Mouse (Mus musculus) heart, embryonic 15.5 days (tissue): ENCODE measurements around the gene Hbq1b. TPM values are rescaled to one million over a fixed set of nuclear protein-coding genes. Genes with fewer than 3 reads are reported as not detected.

Experiments
- ATAC-seq: fragments of 200-750 bp; cut with Nextera tagmentation; replicated peaks from 2 replicates; pipeline ENCODE4 v1.8.0; 2017; ENCODE audit warnings: low read depth, moderate TSS enrichment; ENCODE audit not compliant: insufficient number of reproducible peaks, insufficient read depth, low FRiP score
- H3K27ac ChIP-seq: fragments of 300-500 bp; sonication (generic); 2 replicates; pipeline ENCODE4 v1.5.1; 2015; ENCODE audit warnings: mild to moderate bottlenecking, inconsistent platforms
- H3K27me3 ChIP-seq: fragments of 300-500 bp; sonication (generic); 2 replicates; pipeline ENCODE4 v1.6.1; 2015; ENCODE audit warnings: inconsistent platforms
- H3K36me3 ChIP-seq: fragments of 300-500 bp; sonication (generic); 2 replicates; pipeline ENCODE4 v1.6.1; 2015; ENCODE audit warnings: mild to moderate bottlenecking, inconsistent platforms
- H3K4me1 ChIP-seq: fragments of 300-500 bp; sonication (generic); replicated peaks from 2 replicates; pipeline ENCODE4 v1.6.1; 2015; ENCODE audit warnings: inconsistent platforms
- H3K4me2 ChIP-seq: fragments of 300-500 bp; sonication (generic); 2 replicates; pipeline ENCODE4 v1.6.1; 2015; ENCODE audit warnings: inconsistent platforms, mild to moderate bottlenecking, moderate library complexity
- H3K4me3 ChIP-seq: fragments of 300-500 bp; sonication (generic); 2 replicates; pipeline ENCODE4 v1.5.1; 2015; ENCODE audit warnings: mild to moderate bottlenecking, inconsistent platforms
- H3K9ac ChIP-seq: fragments of 300-500 bp; sonication (generic); 2 replicates; pipeline ENCODE4 v1.6.1; 2015; ENCODE audit warnings: mild to moderate bottlenecking, inconsistent platforms
- H3K9me3 ChIP-seq: fragments of 300-500 bp; sonication (generic); replicated peaks from 2 replicates; pipeline ENCODE4 v1.6.1; 2016; ENCODE audit warnings: inconsistent platforms
- WGBS: fragments of 180-500 bp; shearing (Covaris S2); methylation state at CpG from one replicate; pipeline ENCODE4 v1.1.7; 2015; ENCODE audit warnings: mixed read lengths; 5-methylcytosine and 5-hydroxymethylcytosine counted together
- polyA plus RNA-seq: library from polyadenylated mRNA; unstranded; fragments of >200 nt; fragmentation: Nextera tagmentation; extraction: Ambion mirVana; gene quantifications from 2 replicates; pipeline ENCODE4 v1.2.1, GENCODE M21; 2015

Hbq1b gene
- polyA plus RNA-seq, 1 experiment from 2014 or later: 3.1 TPM

GRCm38 (mm10) chr11:32303455-32303854, 16.7 kb downstream of the Hbq1b start:
- Histone ChIP-seq H3K9me3 (no peaks in the 10 kb centered on the region), H3K4me1 (0 out of 2 replicates have a peak, but pooled peaks cover 2% of the 10 kb centered on the region), H3K27me3 (peaks cover 21% of the 10 kb centered on the region), H3K4me3 (no peak overlapping the region), H3K4me2 (no peak overlapping the region), H3K9ac (no peak overlapping the region), H3K36me3 (no peaks in the 10 kb centered on the region), H3K27ac (no peak overlapping the region)
- no peak for ATAC-seq
- WGBS: 69% methylated on average over 1 of the region's 1 CpGs

- 74% methylated on average over 1 of the region's 1 CpGs for WGBS
- Histone ChIP-seq H3K27ac (no peak overlapping the region), H3K4me1 (peaks cover 3% of the 10 kb centered on the region; the same call in 1 of the 2 replicates), H3K4me3 (no peak overlapping the region), H3K9ac (no peak overlapping the region), H3K4me2 (no peak overlapping the region), H3K9me3 (no peaks in the 10 kb centered on the region), H3K27me3 (peaks cover 11% of the 10 kb centered on the region; the same call in 1 of the 2 replicates), H3K36me3 (no peaks in the 10 kb centered on the region)
- no peak for ATAC-seq
These were observed 20.2 kb downstream of the Hbq1b start for GRCm38 (mm10) chr11:32307006-32307405.

DNA sequence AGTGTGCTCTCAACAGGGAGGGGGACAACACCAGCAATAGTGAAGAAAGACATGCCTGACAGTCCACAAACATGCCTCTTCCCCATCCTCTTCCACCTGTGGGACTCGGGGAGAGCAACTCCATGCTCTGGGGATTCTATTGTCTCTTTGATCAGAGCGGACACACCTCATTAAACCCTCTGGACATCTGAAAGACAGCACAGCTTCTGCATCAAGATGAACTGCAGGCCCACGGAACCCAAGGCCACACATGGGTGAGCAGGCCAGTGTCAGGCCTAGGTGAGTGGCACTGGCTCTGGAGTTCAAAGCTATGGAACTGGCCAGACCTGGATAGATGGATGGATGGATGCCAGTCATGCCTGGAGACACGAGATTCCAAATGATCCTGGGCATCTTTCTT, 22.7 kb downstream of the Hbq1b start:
- Histone ChIP-seq H3K4me1 (peaks cover 3% of the 10 kb centered on the region), H3K36me3 (no peaks in the 10 kb centered on the region), H3K27me3 (peaks cover 7% of the 10 kb centered on the region; the same call in 1 of the 2 replicates), H3K27ac (no peak overlapping the region), H3K4me2 (no peak overlapping the region), H3K9me3 (no peaks in the 10 kb centered on the region), H3K9ac (no peak overlapping the region), H3K4me3 (no peak overlapping the region)
- 66% methylated on average over 4 of the region's 4 CpGs for WGBS
- no peak for ATAC-seq

DNA sequence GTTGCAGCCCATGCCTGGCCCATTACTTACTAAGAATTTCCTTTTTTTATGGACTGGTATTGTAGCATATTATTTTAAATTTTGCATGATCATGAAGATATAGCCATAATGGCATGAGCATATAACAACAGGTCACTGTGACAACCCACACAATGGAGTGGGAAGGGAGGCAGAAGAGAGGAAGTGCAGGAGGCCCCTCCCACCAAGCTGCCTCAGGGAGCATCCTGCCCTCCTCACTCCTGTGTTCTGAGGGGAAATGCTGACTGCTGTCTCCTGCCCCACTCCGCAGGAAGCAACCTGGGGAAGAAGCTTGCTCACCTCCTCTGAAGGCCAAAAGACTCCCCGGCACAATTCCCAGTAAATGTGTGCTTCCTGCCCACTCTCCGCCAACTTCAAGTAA, 23.2 kb downstream of the Hbq1b start:
- no peak for ATAC-seq
- peaks cover 3% of the 10 kb centered on the region for H3K4me1 ChIP-seq
- no peak overlapping the region for H3K9ac ChIP-seq
- H3K9me3 ChIP-seq: no peaks in the 10 kb centered on the region
- H3K27ac ChIP-seq: no peak overlapping the region
- H3K4me2 ChIP-seq: no peak overlapping the region
- H3K36me3 ChIP-seq: no peaks in the 10 kb centered on the region
- no peak overlapping the region for H3K4me3 ChIP-seq
- H3K27me3 ChIP-seq: peaks cover 7% of the 10 kb centered on the region; the same call in 1 of the 2 replicates
- 65% methylated on average over 3 of the region's 3 CpGs for WGBS

DNA sequence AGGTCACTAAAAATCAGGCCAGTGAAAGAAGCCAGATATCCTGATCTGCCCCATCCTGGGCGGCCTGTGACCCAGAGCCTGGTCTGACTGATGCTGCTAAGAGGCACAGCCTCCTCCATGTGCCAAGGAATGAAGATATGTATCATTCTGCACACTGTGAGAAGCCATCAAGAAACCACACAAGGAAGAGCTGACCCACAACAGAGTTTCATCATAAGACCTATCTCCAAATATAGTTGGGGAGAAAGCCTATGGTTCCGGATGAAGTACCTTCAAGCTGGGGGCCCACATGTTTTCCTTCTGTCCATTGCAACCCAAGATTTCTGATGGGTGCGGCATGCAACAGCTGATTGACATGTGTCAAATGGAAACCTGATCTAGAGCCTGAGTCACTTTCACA, 29.2 kb downstream of the Hbq1b start:
- Histone ChIP-seq H3K9me3 (no peaks in the 10 kb centered on the region), H3K27ac (no peak overlapping the region), H3K4me2 (no peak overlapping the region), H3K4me1 (no peaks in the 10 kb centered on the region; the same call in 1 of the 2 replicates), H3K9ac (no peak overlapping the region), H3K27me3 (peaks cover 6% of the 10 kb centered on the region; the same call in 1 of the 2 replicates), H3K36me3 (no peaks in the 10 kb centered on the region), H3K4me3 (no peak overlapping the region)
- no peak for ATAC-seq
- WGBS: 82% methylated on average over 3 of the region's 3 CpGs

DNA sequence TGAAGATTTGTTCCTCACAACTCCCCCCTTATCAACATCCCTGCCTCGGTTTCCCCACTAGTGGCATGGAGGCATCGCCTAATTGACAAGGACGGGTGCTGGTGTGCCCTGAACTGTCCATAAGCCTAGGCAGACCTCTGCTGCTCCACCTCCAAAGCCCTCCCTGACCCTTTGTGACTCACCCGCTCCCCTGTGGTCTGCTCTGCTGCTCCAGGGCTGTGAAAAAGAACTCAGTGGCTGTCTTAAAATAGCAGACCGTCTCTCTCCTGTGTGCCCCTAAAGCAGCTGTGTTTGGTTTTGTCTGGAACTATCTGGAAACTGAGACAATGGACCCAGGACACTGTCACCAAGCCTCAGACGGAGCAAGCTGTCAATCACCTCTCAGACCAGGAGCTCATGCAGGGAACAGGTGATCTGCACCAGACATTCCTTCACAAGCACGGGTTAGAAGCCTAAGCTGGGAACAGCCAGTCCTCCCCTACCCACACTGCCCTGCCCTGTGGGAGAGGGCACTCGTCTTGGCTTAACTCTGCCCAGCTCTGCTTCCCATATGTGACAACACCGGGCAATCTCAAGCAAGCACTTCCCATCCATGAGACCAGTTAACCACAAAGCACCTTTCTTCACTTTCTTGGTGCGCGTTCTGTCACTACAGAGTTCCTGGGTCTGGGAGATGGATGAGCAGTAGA, 33.9 kb downstream of the Hbq1b start:
- 58% methylated on average over 11 of the region's 11 CpGs for WGBS
- Histone ChIP-seq H3K9me3 (no peaks in the 10 kb centered on the region), H3K9ac (no peak overlapping the region), H3K27ac (no peak overlapping the region), H3K4me2 (no peak overlapping the region), H3K27me3 (0 out of 2 replicates have a peak, but pooled peaks cover 2% of the 10 kb centered on the region), H3K4me3 (no peak overlapping the region), H3K4me1 (peaks cover 5% of the 10 kb centered on the region), H3K36me3 (no peaks in the 10 kb centered on the region)
- ATAC-seq: no peak

GRCm38 (mm10) chr11:32321196-32321565, 34.4 kb downstream of the Hbq1b start:
- Histone ChIP-seq H3K27ac (no peak overlapping the region), H3K4me1 (peaks cover 5% of the 10 kb centered on the region), H3K4me3 (no peak overlapping the region), H3K9me3 (no peaks in the 10 kb centered on the region), H3K27me3 (0 out of 2 replicates have a peak, but pooled peaks cover 2% of the 10 kb centered on the region), H3K9ac (no peak overlapping the region), H3K36me3 (no peaks in the 10 kb centered on the region), H3K4me2 (no peak overlapping the region)
- WGBS: 37% methylated on average over 8 of the region's 8 CpGs
- 0 out of 2 replicates have a peak, but pooled peaks have one; percentile 35 for ATAC-seq

- Histone ChIP-seq H3K9ac (no peak overlapping the region), H3K4me1 (peaks cover 5% of the 10 kb centered on the region), H3K4me3 (peak overlapping the region; percentile 34), H3K4me2 (peak overlapping the region; percentile 58), H3K27me3 (0 out of 2 replicates have a peak, but pooled peaks cover 6% of the 10 kb centered on the region), H3K9me3 (no peaks in the 10 kb centered on the region), H3K27ac (no peak overlapping the region), H3K36me3 (no peaks in the 10 kb centered on the region)
- ATAC-seq: peak; percentile 58; the same call in 1 of the 2 replicates
- 6% methylated on average over 15 of the region's 15 CpGs for WGBS
These were observed 37.8 kb downstream of the Hbq1b start for GRCm38 (mm10) chr11:32324609-32325008.

GRCm38 (mm10) chr11:32331075-32331474, 44.3 kb downstream of the Hbq1b start:
- H3K9me3 ChIP-seq: no peaks in the 10 kb centered on the region
- H3K4me1 ChIP-seq: peaks cover 9% of the 10 kb centered on the region
- 0 out of 2 replicates have a peak overlapping the region, but pooled peaks have one; percentile 22 for H3K27ac ChIP-seq
- H3K4me2 ChIP-seq: peak overlapping the region; percentile 2; the same call in 1 of the 2 replicates
- peak; percentile 64; the same call in 1 of the 2 replicates for ATAC-seq
- H3K9ac ChIP-seq: no peak overlapping the region
- H3K27me3 ChIP-seq: 0 out of 2 replicates have a peak, but pooled peaks cover 3% of the 10 kb centered on the region
- 49% methylated on average over 6 of the region's 6 CpGs for WGBS
- no peaks in the 10 kb centered on the region for H3K36me3 ChIP-seq
- no peak overlapping the region for H3K4me3 ChIP-seq

DNA sequence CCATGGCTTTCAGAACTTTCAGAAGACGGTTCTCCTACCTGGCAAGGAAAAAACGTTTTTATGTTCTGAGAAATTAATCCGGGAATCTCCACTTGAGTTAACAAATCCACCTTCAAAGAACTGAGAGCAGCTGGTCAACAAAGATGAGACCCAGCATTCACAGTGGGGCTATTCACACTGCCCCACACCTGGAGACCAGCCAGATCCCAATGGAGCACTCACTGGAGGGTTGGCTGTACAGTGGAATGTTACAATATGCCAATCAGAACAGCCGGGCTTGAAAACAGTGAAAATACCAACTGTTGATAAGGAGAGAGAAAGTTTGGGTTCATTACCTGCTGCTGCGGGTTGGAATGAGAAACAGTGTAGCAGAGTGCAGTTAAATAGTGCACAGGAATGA, 45.1 kb downstream of the Hbq1b start:
- Histone ChIP-seq H3K9me3 (no peaks in the 10 kb centered on the region), H3K27ac (no peak overlapping the region), H3K9ac (no peak overlapping the region), H3K4me2 (no peak overlapping the region), H3K4me3 (no peak overlapping the region), H3K4me1 (peaks cover 9% of the 10 kb centered on the region), H3K27me3 (no peaks in the 10 kb centered on the region), H3K36me3 (no peaks in the 10 kb centered on the region)
- no peak for ATAC-seq
- 34% methylated on average over 5 of the region's 5 CpGs for WGBS

DNA sequence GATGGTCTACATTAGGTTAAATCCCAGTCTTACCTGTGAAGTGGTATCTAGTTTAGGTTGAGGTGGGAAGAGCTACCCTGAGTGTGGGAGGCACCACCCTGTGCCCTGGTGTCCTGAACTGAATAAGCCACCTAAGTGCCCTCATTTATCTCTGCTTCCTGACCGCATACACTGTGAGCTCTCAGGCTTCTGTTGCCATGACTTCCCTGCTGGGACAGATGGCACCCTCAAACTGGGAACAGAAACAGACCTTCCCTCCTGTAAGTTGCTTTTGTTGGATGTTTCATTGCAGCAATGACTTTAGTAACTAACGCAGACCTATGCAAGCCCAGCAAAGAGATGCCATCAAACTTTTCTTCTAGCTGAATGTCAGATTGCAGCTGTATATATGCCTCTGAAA, 46.5 kb downstream of the Hbq1b start:
- Histone ChIP-seq H3K36me3 (no peaks in the 10 kb centered on the region), H3K27ac (no peak overlapping the region), H3K9ac (no peak overlapping the region), H3K4me1 (peaks cover 9% of the 10 kb centered on the region), H3K27me3 (no peaks in the 10 kb centered on the region), H3K4me2 (no peak overlapping the region), H3K4me3 (no peak overlapping the region), H3K9me3 (no peaks in the 10 kb centered on the region)
- no peak for ATAC-seq
- 68% methylated on average over 2 of the region's 2 CpGs for WGBS

GRCm38 (mm10) chr11:32336435-32336907, 49.7 kb downstream of the Hbq1b start:
- WGBS: 80% methylated on average over 6 of the region's 6 CpGs
- Histone ChIP-seq H3K4me3 (no peak overlapping the region), H3K27ac (no peak overlapping the region), H3K27me3 (no peaks in the 10 kb centered on the region), H3K4me1 (peaks cover 19% of the 10 kb centered on the region), H3K9me3 (no peaks in the 10 kb centered on the region), H3K9ac (no peak overlapping the region), H3K36me3 (no peaks in the 10 kb centered on the region), H3K4me2 (no peak overlapping the region)
- ATAC-seq: no peak
